Mouse (Mus musculus) adrenal gland, postnatal 0 days (tissue): ENCODE results near the gene Coro1a. TPM values are rescaled to one million over a fixed set of nuclear protein-coding genes. Genes with fewer than 3 reads are reported as not detected.

ENCODE experiments used
- polyA plus RNA-seq: library from polyadenylated mRNA; unstranded; fragments of >200 nt; fragmentation: Nextera tagmentation; extraction: Ambion mirVana; gene quantifications from 2 replicates; pipeline ENCODE4 v1.2.1, GENCODE M21; 2015

Coro1a gene
- 30.5 and 42.8 TPM in 2 replicates for polyA plus RNA-seq

DNA sequence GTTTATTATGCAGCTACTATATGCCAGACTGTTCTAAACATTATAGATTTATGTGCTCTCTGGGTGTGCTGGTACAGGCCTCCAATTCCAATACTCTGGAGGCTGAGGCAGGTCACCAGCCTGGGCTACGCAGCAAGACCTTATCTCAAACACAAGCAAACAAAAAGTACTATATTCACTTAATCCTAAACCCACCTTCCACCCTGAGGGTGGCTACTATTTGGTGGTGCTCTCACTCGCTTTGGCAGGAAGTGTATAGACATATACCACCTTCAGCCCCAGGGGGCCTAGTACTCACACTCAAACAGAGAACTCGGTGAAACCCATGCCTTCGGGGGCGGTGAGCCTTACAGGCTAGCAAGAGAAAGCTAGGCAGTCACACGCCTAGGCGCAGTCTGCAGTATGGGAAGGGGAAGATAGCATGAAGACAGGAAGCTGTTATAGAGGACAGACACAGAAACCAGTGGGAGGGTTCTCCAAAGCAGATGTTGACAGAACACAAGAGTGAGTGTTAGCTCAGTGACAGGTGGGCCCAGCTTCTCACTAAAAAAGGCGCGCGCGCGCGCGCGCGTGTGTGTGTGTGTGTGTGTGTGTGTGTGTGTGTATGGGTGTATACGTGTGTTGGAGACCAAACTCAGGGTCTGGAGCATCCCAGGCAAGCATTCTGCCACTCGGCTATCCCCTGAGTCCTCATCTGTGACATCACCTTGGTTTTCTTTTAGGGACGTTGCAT, at the start of gene Coro1a:
Gene Coro1a (minus strand): TSS at position 346 of the 733 bp plus-strand sequence.

DNA sequence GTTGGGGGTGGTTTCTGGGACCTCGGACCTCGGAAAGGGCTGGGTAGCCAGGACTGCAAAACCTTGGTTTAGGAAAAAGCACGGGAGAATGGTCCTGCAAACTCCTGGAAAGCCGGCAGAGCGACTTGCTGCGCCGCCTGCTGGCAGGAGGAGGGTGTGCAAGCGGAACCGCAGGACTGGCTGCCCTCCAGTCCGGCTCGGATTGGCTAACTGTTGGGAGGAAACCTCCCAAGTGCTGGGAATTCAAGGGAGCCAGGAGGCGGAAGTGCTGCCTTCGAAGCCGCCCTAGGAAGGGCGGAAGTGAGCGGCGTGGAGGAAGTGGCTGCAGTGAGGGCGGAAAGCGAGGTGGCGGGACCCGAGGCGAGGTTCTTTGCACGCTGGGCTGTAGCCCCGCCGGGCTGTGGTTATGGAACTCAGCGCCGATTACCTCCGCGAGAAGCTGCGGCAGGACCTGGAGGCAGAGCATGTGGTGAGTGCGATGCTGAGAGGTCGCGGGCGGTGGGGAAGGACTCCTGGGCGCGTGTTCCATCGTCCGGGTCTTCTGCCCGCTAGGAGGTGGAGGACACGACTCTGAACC, 11.9 kb downstream of the Coro1a start, which contains the start of gene Slx1b:
Gene Slx1b (minus strand): TSS at position 154 of the 577 bp plus-strand sequence.

DNA sequence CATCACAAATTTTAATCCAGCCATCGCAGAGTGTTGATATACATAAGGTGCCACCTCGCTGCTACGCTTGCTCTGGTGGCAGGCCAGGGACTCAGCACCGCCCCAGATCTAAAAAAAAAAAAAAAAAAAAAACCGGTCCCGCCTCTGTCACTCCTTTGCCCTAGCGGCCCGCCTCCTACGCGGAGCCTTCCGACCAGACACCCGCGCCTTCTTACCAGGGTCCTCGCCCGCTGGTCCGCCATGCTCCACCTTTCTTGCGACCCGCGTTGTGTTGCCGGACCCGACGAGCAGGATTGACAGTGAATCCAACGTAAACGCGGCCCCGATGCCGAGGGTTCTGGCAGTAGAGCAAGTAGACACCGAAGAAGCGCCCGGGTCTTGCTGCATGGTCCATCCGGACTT, 12.4 kb downstream of the Coro1a start, which contains the start of gene Bola2:
Gene Bola2 (plus strand): TSS at position 192 of the 402 bp plus-strand sequence.

DNA sequence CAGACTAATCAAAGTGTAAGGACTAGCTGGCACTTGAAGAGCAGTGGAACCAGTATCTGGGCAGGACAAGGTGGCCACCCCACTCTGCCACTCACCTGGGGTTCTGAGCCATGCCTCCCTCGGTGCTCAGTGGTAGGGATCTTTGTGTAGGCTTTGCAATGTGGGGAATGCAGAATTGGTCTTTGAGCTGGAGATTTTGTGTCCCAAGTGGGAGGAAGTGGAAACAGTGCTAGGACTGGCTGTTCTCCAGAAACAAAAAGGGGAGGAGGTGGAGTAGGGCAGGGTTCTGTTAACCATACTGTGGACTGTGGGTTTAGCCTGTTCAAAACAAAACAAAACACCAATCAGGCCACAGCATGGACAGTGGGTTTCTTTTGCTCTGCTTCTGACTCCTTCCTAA, 31.4 kb downstream of the Coro1a start, which contains the start of gene Sult1a1:
Gene Sult1a1 (minus strand): TSS at position 226 of the 400 bp plus-strand sequence.

Other genes starting within 250 kb of the Coro1a start
- 2.9 and 14.1 TPM in 2 replicates for gene Atp2a1, start 244.7 kb downstream of the Coro1a start, polyA plus RNA-seq
- gene Sh2b1, start 232.4 kb downstream of the Coro1a start, polyA plus RNA-seq, result 29.9 and 34.6 TPM in 2 replicates
- gene Tufm, start 220.4 kb downstream of the Coro1a start, polyA plus RNA-seq, result 52.7 and 111 TPM in 2 replicates
- gene Atxn2l, start 204.3 kb downstream of the Coro1a start, polyA plus RNA-seq, result 31.8 and 38.3 TPM in 2 replicates
- 124 and 159 TPM in 2 replicates for gene Eif3c, start 141.4 kb downstream of the Coro1a start, polyA plus RNA-seq
- 0.87 and 1.9 TPM in 2 replicates for gene Apobr, start 122.8 kb downstream of the Coro1a start, polyA plus RNA-seq
- 18.2 and 21.2 TPM in 2 replicates for gene Cln3, start 122.0 kb downstream of the Coro1a start, polyA plus RNA-seq
- gene Il27, start 112.8 kb downstream of the Coro1a start, polyA plus RNA-seq, result not detected in 2 replicates
- 25.1 and 37.7 TPM in 2 replicates for gene Nupr1, start 76.9 kb downstream of the Coro1a start, polyA plus RNA-seq
- gene Sgf29, start 58.5 kb downstream of the Coro1a start, polyA plus RNA-seq, result 21.8 and 29.0 TPM in 2 replicates
- 41.3 and 56.5 TPM in 2 replicates for gene Sult1a1, start 31.4 kb downstream of the Coro1a start, polyA plus RNA-seq
- gene Bola2, start 12.4 kb downstream of the Coro1a start, polyA plus RNA-seq, result 164 and 213 TPM in 2 replicates
- 7.1 and 8.3 TPM in 2 replicates for gene Slx1b, start 12.0 kb downstream of the Coro1a start, polyA plus RNA-seq
- gene Mapk3, start 51.8 kb upstream of the Coro1a start, polyA plus RNA-seq, result 85.9 and 91.2 TPM in 2 replicates
- gene Gdpd3, start 58.5 kb upstream of the Coro1a start, polyA plus RNA-seq, result 1.4 and 2.6 TPM in 2 replicates
- gene Ypel3, start 69.2 kb upstream of the Coro1a start, polyA plus RNA-seq, result 268 and 297 TPM in 2 replicates
- gene Tbx6, start 73.7 kb upstream of the Coro1a start, polyA plus RNA-seq, result 0.07 and 0.25 TPM in 2 replicates
- gene Ppp4c, start 84.7 kb upstream of the Coro1a start, polyA plus RNA-seq, result 149 and 172 TPM in 2 replicates
- gene Fam57b, start 89.9 kb upstream of the Coro1a start, polyA plus RNA-seq, result 3.6 and 8.0 TPM in 2 replicates
- gene 4930451I11Rik, start 123.9 kb upstream of the Coro1a start, polyA plus RNA-seq, result not detected in 2 replicates
- 1.7 and 6.6 TPM in 2 replicates for gene Doc2a, start 139.6 kb upstream of the Coro1a start, polyA plus RNA-seq
- gene Hirip3, start 154.2 kb upstream of the Coro1a start, polyA plus RNA-seq, result 7.6 and 11.4 TPM in 2 replicates
- 49.7 and 55.2 TPM in 2 replicates for gene Ino80e, start 154.6 kb upstream of the Coro1a start, polyA plus RNA-seq
- 17.9 and 23.1 TPM in 2 replicates for gene Taok2, start 176.9 kb upstream of the Coro1a start, polyA plus RNA-seq
- gene Tmem219, start 215.1 kb upstream of the Coro1a start, polyA plus RNA-seq, result 50.5 and 58.1 TPM in 2 replicates
- gene Kctd13, start 221.1 kb upstream of the Coro1a start, polyA plus RNA-seq, result 21.4 and 26.4 TPM in 2 replicates
- 1.0 and 1.3 TPM in 2 replicates for gene Asphd1, start 241.8 kb upstream of the Coro1a start, polyA plus RNA-seq
- 35.6 and 92.1 TPM in 2 replicates for gene Sez6l2, start 242.8 kb upstream of the Coro1a start, polyA plus RNA-seq